Mouse (Mus musculus): Measurements from ENCODE around the gene Mrpl52.

The Mrpl52 gene

GRCm38 (mm10) chr14:54435194-54435918 lies 8.6 kb downstream of the Mrpl52 start:
- POLR2A ChIA-PET = interaction anchor here in 3 of 4 experiments (0.6 to 4.0 kb wide), 13 partner anchors 7 to 119 kb away, joined by 3 to 23 read pairs (median 4); partner anchors contain the start of genes Slc7a7 (in 2 of the 3), Haus4 (in 1 of the 3) and Mrpl52 (in 1 of the 3)
- CTCF ChIA-PET = interaction anchor here in 2 of 4 experiments (0.7 to 0.9 kb wide), 2 partner anchors 28 to 197 kb away, joined by 3 to 11 read pairs; partner anchors contain the start of gene Lrp10 (in 1 of the 2)

DNA sequence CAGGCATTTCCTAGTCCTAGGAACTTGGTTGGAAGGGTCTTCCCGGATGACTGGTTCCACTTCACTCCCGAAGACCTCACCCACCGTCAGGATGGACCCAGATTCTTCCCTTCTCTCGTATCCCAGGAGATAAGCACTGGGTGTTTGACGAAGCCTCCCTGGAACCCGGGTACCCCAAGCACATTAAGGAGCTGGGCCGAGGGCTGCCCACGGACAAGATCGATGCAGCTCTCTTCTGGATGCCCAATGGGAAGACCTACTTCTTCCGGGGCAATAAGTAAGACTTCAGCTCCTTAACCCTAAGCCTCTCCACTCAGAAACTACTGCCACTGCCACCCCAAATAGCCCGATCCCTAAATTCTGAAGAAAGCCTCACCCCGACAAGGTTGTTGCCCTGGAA lies 12.4 kb downstream of the Mrpl52 start:
- ChIA-PET POLR2A (interaction anchor here in 2 of 4 experiments (0.6 to 2.1 kb wide), 5 partner anchors 9 to 1435 kb away, joined by 3 to 7 read pairs (median 3); no protein-coding TSS in a partner anchor), CTCF (interaction anchor here (0.7 to 2.0 kb wide), 5 partner anchors 9 to 145 kb away, joined by 3 to 7 read pairs (median 3); partner anchors contain the start of gene Slc7a7 (in 1 of the 4))

- CTCF ChIA-PET = interaction anchor here (0.7 to 2.0 kb wide), 5 partner anchors 9 to 144 kb away, joined by 3 to 7 read pairs (median 3); partner anchors contain the start of gene Slc7a7 (in 1 of the 4)
- POLR2A ChIA-PET = interaction anchor here in 2 of 4 experiments (1.1 to 2.1 kb wide), 3 partner anchors 10 to 28 kb away, joined by 3 to 7 read pairs (median 6); no protein-coding TSS in a partner anchor
These were observed 12.9 kb downstream of the Mrpl52 start for GRCm38 (mm10) chr14:54439610-54440009.

DNA sequence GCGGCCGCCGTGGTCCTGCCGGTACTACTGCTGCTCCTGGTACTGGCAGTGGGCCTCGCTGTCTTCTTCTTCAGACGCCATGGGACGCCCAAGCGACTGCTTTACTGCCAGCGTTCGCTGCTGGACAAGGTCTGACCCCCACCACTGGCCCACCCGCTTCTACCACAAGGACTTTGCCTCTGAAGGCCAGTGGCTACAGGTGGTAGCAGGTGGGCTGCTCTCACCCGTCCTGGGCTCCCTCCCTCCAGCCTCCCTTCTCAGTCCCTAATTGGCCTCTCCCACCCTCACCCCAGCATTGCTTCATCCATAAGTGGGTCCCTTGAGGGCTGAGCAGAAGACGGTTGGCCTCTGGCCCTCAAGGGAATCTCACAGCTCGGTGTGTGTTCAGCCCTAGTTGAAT lies 13.8 kb downstream of the Mrpl52 start:
- ChIA-PET POLR2A (interaction anchor here in 3 of 4 experiments (0.6 to 2.1 kb wide), 6 partner anchors 8 to 57 kb away, joined by 3 to 7 read pairs (median 4); no protein-coding TSS in a partner anchor), CTCF (interaction anchor here in 2 of 4 experiments (1.2 to 2.0 kb wide), 2 partner anchors 9 to 17 kb away, joined by 4 to 7 read pairs; no protein-coding TSS in a partner anchor)

GRCm38 (mm10) chr14:54441365-54441764 lies 14.7 kb downstream of the Mrpl52 start:
- ChIA-PET CTCF (interaction anchor here in 1 of 4 experiments (0.6 kb wide), 2 partner anchors 248 to 635 kb away, joined by 3 to 6 read pairs; no protein-coding TSS in a partner anchor), POLR2A (interaction anchor here in 2 of 4 experiments (0.7 to 3.3 kb wide), 5 partner anchors 8 to 58 kb away, joined by 3 to 23 read pairs (median 4); no protein-coding TSS in a partner anchor)

- ChIA-PET POLR2A (interaction anchor here in 3 of 4 experiments (0.7 to 3.3 kb wide), 6 partner anchors 9 to 49 kb away, joined by 3 to 23 read pairs (median 4); partner anchors contain the start of gene Slc7a7 (in 1 of the 3)), CTCF (interaction anchor here in 1 of 4 experiments (1.1 kb wide), 1 partner anchor 204 kb away, joined by 4 read pairs; no protein-coding TSS in a partner anchor)
These were observed 15.8 kb downstream of the Mrpl52 start for GRCm38 (mm10) chr14:54442548-54442947.

GRCm38 (mm10) chr14:54443196-54443595 lies 16.5 kb downstream of the Mrpl52 start:
- ChIA-PET POLR2A (interaction anchor here in 3 of 4 experiments (0.6 to 3.3 kb wide), 18 partner anchors 10 to 335 kb away, joined by 3 to 23 read pairs (median 4); partner anchors contain the start of genes Dad1 (in 1 of the 3), Lrp10 (in 1 of the 3), Mrpl52 (in 1 of the 3) and Oxa1l (in 1 of the 3)), CTCF (interaction anchor here in 3 of 4 experiments (0.6 to 1.2 kb wide), 6 partner anchors 11 to 204 kb away, joined by 3 to 5 read pairs (median 4); partner anchors contain the start of gene Mrpl52 (in 1 of the 3))

- CTCF ChIA-PET = interaction anchor here (0.6 to 2.7 kb wide), 10 partner anchors 12 to 342 kb away, joined by 3 to 9 read pairs (median 4); partner anchors contain the start of genes Mrpl52 (in 1 of the 4) and Slc7a7 (in 1 of the 4)
- POLR2A ChIA-PET = interaction anchor here in 3 of 4 experiments (0.6 to 3.3 kb wide), 26 partner anchors 10 to 360 kb away, joined by 3 to 23 read pairs (median 3); partner anchors contain the start of genes Mrpl52 (in 2 of the 3), Dad1 (in 1 of the 3), Lrp10 (in 1 of the 3) and Oxa1l (in 1 of the 3)
These were observed 17.3 kb downstream of the Mrpl52 start for GRCm38 (mm10) chr14:54443712-54444618.

- ChIA-PET CTCF (interaction anchor here in 2 of 4 experiments (0.8 to 2.7 kb wide), 6 partner anchors 22 to 217 kb away, joined by 3 to 9 read pairs (median 4); partner anchors contain the start of gene Slc7a7 (in 1 of the 2)), POLR2A (interaction anchor here in 2 of 4 experiments (0.6 to 3.0 kb wide), 10 partner anchors 8 to 84 kb away, joined by 3 to 10 read pairs (median 3); partner anchors contain the start of genes Lrp10 (in 2 of the 2) and Mrpl52 (in 2 of the 2))
These were observed 18.8 kb downstream of the Mrpl52 start for GRCm38 (mm10) chr14:54445476-54445875.

- CTCF ChIA-PET = interaction anchor here in 3 of 4 experiments (0.6 to 1.5 kb wide), 5 partner anchors 11 to 225 kb away, joined by 3 to 6 read pairs (median 3); partner anchors contain the start of genes Lrp10 (in 1 of the 3) and Slc7a7 (in 1 of the 3)
These were observed 26.9 kb downstream of the Mrpl52 start for GRCm38 (mm10) chr14:54453566-54453965.

DNA sequence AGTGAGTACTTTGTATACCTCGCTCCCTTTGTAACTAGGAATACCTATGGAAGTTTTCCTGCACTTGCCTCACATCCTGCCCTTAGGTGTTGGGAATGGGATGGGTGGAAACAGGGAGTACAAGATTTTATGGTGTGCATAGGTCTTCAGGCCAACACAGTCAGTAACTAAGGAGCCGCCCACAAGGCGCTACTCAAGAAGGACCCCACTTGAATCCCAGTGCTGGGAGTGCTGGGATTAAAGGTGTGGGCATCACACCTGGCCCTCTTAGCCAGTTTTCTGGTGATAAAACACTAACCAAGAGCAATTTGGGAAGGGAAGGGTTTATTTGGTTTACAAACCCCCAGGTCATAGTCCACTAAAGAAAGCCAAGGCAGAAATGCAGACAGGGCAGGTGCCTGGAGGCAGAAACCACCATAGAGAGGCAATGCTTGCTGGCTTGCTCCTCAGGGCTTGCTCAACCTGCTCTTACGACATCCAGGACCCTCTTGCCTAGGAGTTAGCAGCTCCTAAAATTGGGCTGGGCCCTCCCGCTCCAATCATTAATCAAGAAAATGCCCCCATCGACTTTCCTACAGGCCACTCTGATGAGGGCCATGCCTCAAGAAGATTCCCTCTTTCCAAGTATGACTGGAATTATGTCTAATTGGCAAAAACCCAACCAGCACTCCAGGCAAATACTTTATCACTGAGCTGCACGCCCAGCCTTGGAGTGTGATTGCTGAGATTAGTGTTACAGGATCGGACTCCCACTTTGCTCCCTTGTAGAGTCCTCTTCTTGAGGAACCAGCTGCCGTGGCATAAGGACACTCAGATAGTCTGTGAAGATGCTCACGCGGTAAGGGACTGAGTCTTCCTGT lies 28.2 kb downstream of the Mrpl52 start:
- ChIA-PET POLR2A (interaction anchor here in 2 of 4 experiments (0.5 to 1.6 kb wide), 5 partner anchors 9 to 44 kb away, joined by 3 to 5 read pairs (median 3); partner anchors contain the start of genes Lrp10 (in 1 of the 2) and Slc7a7 (in 1 of the 2)), CTCF (interaction anchor here in 3 of 4 experiments (0.6 to 1.5 kb wide), 3 partner anchors 9 kb away, joined by 3 read pairs; partner anchors contain the start of gene Lrp10 (in 3 of the 3))

More at GRCm38 (mm10) chr14:54453566-54453965, 26.9 kb downstream of the Mrpl52 start:
- POLR2A ChIA-PET = interaction anchor here in 2 of 4 experiments (0.7 to 1.4 kb wide), 4 partner anchors 9 to 230 kb away, joined by 3 to 4 read pairs (median 3); partner anchors contain the start of gene Slc7a7 (in 1 of the 2)

- POLR2A ChIA-PET = interaction anchor here in 1 of 4 experiments (0.8 to 1.7 kb wide), 3 partner anchors 14 to 230 kb away, joined by 3 to 5 read pairs (median 3); partner anchors contain the start of gene Oxa1l
- CTCF ChIA-PET = interaction anchor here in 1 of 4 experiments (1.1 kb wide), 1 partner anchor 9 kb away, joined by 3 read pairs; no protein-coding TSS in a partner anchor
These were observed 31.3 kb downstream of the Mrpl52 start for GRCm38 (mm10) chr14:54457907-54458569.

DNA sequence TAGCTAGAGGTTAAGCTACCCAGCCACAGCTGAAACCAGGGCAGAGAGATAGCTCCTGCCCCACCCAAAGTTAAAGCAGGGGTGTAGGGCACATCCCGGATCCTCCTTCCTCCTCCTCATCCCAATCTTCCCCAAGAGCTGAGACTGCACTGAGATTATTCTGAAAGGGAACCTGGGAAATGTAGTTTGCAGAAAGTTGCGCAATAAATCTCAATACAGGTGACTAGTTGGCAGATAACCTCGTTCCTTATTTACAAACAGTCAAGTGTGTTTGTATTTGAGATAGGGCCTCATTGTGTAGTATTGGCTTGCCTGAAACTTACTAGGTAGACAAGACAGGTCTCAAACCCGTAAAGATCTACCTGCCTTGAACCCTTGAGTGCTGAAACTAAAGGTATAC lies 35.4 kb downstream of the Mrpl52 start:
- POLR2A ChIA-PET = interaction anchor here in 1 of 4 experiments (1.0 to 1.7 kb wide), 2 partner anchors 11 to 14 kb away, joined by 3 to 4 read pairs; no protein-coding TSS in a partner anchor
- CTCF ChIA-PET = no interaction called here

DNA sequence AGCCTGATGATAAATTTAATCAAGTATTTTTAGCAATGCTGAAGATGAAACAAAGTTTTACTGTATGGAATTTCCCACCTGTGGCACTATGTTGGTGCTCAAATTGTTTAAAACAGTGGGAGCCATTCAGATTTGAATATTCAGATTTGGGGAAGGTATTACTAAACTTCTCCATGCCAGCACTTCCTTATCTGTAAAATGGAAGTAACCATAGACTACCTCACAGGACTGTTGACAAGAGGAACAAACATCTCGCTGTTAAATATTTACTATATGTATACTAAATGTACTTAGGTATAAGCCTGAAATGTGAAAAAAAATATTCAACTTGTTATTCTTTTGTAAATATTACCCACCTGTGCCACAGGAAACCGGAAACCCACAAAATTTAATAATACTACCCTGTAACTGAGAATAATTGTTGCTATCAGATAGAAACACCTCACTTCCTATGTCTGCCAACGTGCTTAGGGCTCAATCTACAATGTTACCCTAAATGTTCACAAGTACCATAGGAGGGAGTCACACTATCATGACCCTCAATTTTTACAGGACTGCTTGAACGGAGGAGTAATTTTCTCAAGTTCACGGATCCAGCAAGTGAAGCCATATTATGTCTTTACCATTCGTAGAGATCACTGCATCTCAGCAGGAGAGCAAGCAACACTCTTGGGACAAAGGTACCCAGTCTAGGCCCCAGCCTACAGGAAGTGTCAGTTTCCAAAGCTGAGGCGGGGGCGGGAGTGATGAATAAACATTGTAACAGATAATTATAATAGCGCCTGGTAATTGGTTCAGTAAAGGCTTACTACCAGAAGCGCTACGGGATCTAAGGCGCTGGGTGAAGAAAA lies 36.6 kb downstream of the Mrpl52 start:
- CTCF ChIA-PET = interaction anchor here (0.6 to 1.4 kb wide), 17 partner anchors 9 to 311 kb away, joined by 3 to 11 read pairs (median 4); partner anchors contain the start of gene Slc7a7 (in 1 of the 4)

More for the DNA sequence above, 36.6 kb downstream of the Mrpl52 start:
- POLR2A ChIA-PET = interaction anchor here in 3 of 4 experiments (0.7 to 1.7 kb wide), 34 partner anchors 8 to 229 kb away, joined by 3 to 10 read pairs (median 4); partner anchors contain the start of genes Mrpl52 (in 2 of the 3), 1700123O20Rik (in 1 of the 3), Abhd4 (in 1 of the 3) and Dad1 (in 1 of the 3)
